Mouse (Mus musculus) limb, embryonic 14.5 days (tissue): ENCODE measurements at regions not wholly inside any gene's neighbourhood (a gene's known extent, or its start where the extent isn't known, plus 50 kb on each side); places are given as distances from the start of the nearest gene placed in this dataset.

Experiments
- ATAC-seq: fragments of 200-750 bp; cut with Nextera tagmentation; 2 replicates; pipeline ENCODE4 v1.8.0; 2017; ENCODE audit warnings: low read depth, moderate number of reproducible peaks, moderate TSS enrichment; ENCODE audit not compliant: low FRiP score
- DNase-seq: peaks from one replicate; pipeline ENCODE4 v3.0.0-alpha.2; 2015; ENCODE audit warnings: low spot score
- H3K27ac ChIP-seq: fragments of 300-500 bp; sonication (generic); replicated peaks from 2 replicates; pipeline ENCODE4 v1.5.1; 2014; ENCODE audit warnings: low read depth, mild to moderate bottlenecking, low read length, moderate library complexity, mixed read lengths
- H3K27me3 ChIP-seq: fragments of 300-500 bp; sonication (generic); 2 replicates; pipeline ENCODE4 v1.6.1; 2014; ENCODE audit warnings: low read length, mixed read lengths; ENCODE audit not compliant: control insufficient read depth, insufficient read depth
- H3K36me3 ChIP-seq: fragments of 300-500 bp; sonication (generic); 2 replicates; pipeline ENCODE4 v1.6.1; 2014; ENCODE audit warnings: mild to moderate bottlenecking, low read length, moderate library complexity, mixed read lengths; ENCODE audit not compliant: control insufficient read depth, insufficient read depth
- H3K4me1 ChIP-seq: fragments of 300-500 bp; sonication (generic); 2 replicates; pipeline ENCODE4 v1.6.1; 2014; ENCODE audit warnings: antibody characterized with exemption, low read length, mixed read lengths; ENCODE audit not compliant: control insufficient read depth, insufficient read depth
- H3K4me2 ChIP-seq: fragments of 300-500 bp; sonication (generic); replicated peaks from 2 replicates; pipeline ENCODE4 v1.6.1; 2014; ENCODE audit warnings: low read depth, mild to moderate bottlenecking, low read length, moderate library complexity; ENCODE audit not compliant: severe bottlenecking
- H3K4me3 ChIP-seq: fragments of 300-500 bp; sonication (generic); replicated peaks from 2 replicates; pipeline ENCODE4 v1.5.1; 2014; ENCODE audit warnings: low read length
- H3K9ac ChIP-seq: fragments of 300-500 bp; sonication (generic); 2 replicates; pipeline ENCODE4 v1.6.1; 2014; ENCODE audit warnings: mild to moderate bottlenecking, low read depth, low read length, moderate library complexity; ENCODE audit not compliant: severe bottlenecking
- H3K9me3 ChIP-seq: fragments of 300-500 bp; sonication (generic); 2 replicates; pipeline ENCODE4 v1.6.1; 2016; ENCODE audit warnings: low read length; ENCODE audit not compliant: control insufficient read depth
- POLR2A ChIP-seq: fragments of 200-500 bp; IDR thresholded peaks from 2 replicates; pipeline ENCODE4 v1.8.0; 2012; ENCODE audit warnings: inconsistent platforms, mild to moderate bottlenecking, moderate library complexity, borderline replicate concordance; ENCODE audit not compliant: insufficient read depth, insufficient read length; ENCODE audit errors: extremely low read depth
- WGBS: fragments of 180-500 bp; shearing (Covaris S2); extraction: QIAGEN DNeasy Blood & Tissue Kit; methylation state at CpG from one replicate; pipeline ENCODE4 v1.1.7; 2014; 5-methylcytosine and 5-hydroxymethylcytosine counted together

- Histone ChIP-seq H3K27ac (no peak overlapping the region), H3K4me2 (no peak overlapping the region), H3K4me1 (no peaks in the 10 kb centered on the region), H3K36me3 (no peaks in the 10 kb centered on the region), H3K4me3 (no peak overlapping the region), H3K27me3 (no peaks in the 10 kb centered on the region), H3K9me3 (no peaks in the 10 kb centered on the region), H3K9ac (no peak overlapping the region)
- ATAC-seq, result no peak
- no peak for DNase-seq
- no peak for TF ChIP-seq POLR2A
These were observed 2343.5 kb upstream of the Gm12353 start for GRCm38 (mm10) chr4:17261704-17262103.

- Histone ChIP-seq H3K27me3 (no peaks in the 10 kb centered on the region), H3K9me3 (no peaks in the 10 kb centered on the region), H3K9ac (no peak overlapping the region), H3K4me3 (no peak overlapping the region), H3K27ac (no peak overlapping the region), H3K4me1 (no peaks in the 10 kb centered on the region), H3K4me2 (no peak overlapping the region), H3K36me3 (no peaks in the 10 kb centered on the region)
- no peak for TF ChIP-seq POLR2A
- no peak for DNase-seq
- no peak for ATAC-seq
These were observed 2306.1 kb upstream of the Gm12353 start for GRCm38 (mm10) chr4:17299131-17299530.

GRCm38 (mm10) chr4:17319061-17319460 is 2286.2 kb upstream of the Gm12353 start:
- TF ChIP-seq POLR2A, result no peak

GRCm38 (mm10) chr4:17348026-17348425 is 2257.2 kb upstream of the Gm12353 start:
- H3K27ac ChIP-seq, result no peak overlapping the region
- no peaks in the 10 kb centered on the region for H3K4me1 ChIP-seq
- no peak for DNase-seq
- 55% methylated on average over 1 of the region's 1 CpGs for WGBS
- H3K27me3 ChIP-seq, result no peaks in the 10 kb centered on the region
- no peak overlapping the region for H3K9ac ChIP-seq
- no peaks in the 10 kb centered on the region for H3K9me3 ChIP-seq
- no peaks in the 10 kb centered on the region for H3K36me3 ChIP-seq
- no peak for TF ChIP-seq POLR2A
- H3K4me2 ChIP-seq, result no peak overlapping the region
- no peak for ATAC-seq
- H3K4me3 ChIP-seq, result no peak overlapping the region

More at GRCm38 (mm10) chr4:17319061-17319460, 2286.2 kb upstream of the Gm12353 start:
- H3K4me2 ChIP-seq, result no peak overlapping the region
- no peaks in the 10 kb centered on the region for H3K27me3 ChIP-seq
- H3K36me3 ChIP-seq, result no peaks in the 10 kb centered on the region
- no peaks in the 10 kb centered on the region for H3K4me1 ChIP-seq
- H3K9ac ChIP-seq, result no peak overlapping the region
- H3K4me3 ChIP-seq, result no peak overlapping the region
- ATAC-seq (no peak), DNase-seq (no peak)
- H3K27ac ChIP-seq, result no peak overlapping the region
- H3K9me3 ChIP-seq, result no peaks in the 10 kb centered on the region

GRCm38 (mm10) chr4:17360796-17361195 is 2244.5 kb upstream of the Gm12353 start:
- TF ChIP-seq POLR2A, result no peak
- no peak overlapping the region for H3K4me2 ChIP-seq
- ATAC-seq (peak; percentile 44; the same call in 1 of the 2 replicates), DNase-seq (peak; percentile 33)
- H3K4me1 ChIP-seq, result no peaks in the 10 kb centered on the region
- no peaks in the 10 kb centered on the region; the same call in 1 of the 2 replicates for H3K9me3 ChIP-seq
- H3K27me3 ChIP-seq, result no peaks in the 10 kb centered on the region
- no peak overlapping the region for H3K4me3 ChIP-seq
- no peaks in the 10 kb centered on the region for H3K36me3 ChIP-seq
- no peak overlapping the region for H3K27ac ChIP-seq
- WGBS, result 56% methylated on average over 2 of the region's 2 CpGs
- H3K9ac ChIP-seq, result no peak overlapping the region
